Mouse (Mus musculus): ENCODE data around the gene Slc11a1.

DNA sequence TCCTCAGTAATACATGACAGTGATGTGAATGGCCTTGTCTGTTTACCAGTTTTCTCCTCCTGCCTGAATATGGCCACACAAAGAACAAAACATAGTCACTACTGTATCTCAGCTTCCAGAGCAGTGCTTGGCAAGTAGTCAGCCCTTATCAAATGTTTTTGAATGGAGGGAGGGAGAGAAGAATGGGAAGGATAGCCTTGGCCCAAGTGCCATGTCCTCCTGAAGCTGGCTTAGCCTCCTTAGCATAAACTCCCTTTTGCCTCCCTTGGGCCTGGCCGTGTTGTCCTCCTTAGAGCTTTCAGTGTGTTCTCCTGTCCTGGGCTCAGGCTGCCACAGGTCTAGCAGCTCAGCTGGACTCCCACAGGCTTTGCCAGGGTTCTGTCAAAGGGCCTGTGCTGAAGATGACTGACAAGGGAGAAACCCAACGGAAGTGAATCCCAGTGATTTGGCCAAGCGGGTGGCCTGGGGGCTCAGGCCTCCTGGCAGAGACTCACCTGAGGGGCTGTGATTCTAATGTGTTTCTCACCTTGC is 37.7 kb upstream of the Slc11a1 start:
- no peak for TF ChIP-seq CTCF (IDR thresholded peaks at IDR 0.05; ENCODE audit: borderline replicate concordance, control insufficient read depth, extremely low read depth, insufficient read depth, low read length, poor library complexity)
- TF ChIP-seq POLR2A (IDR thresholded peaks at IDR 0.05; ENCODE audit: control insufficient read depth, extremely low read depth, insufficient read depth, low read length, poor library complexity): no peak
